Mouse (Mus musculus) forebrain, embryonic 11.5 days (tissue): ENCODE measurements around the gene Prdm2. TPM values are rescaled to one million over a fixed set of nuclear protein-coding genes. Genes with fewer than 3 reads are reported as not detected.
A peak's percentile ranks its signal among the peaks of the same experiment; 100 is the strongest.

Experiments used
- ATAC-seq: fragments of 200-750 bp; cut with Nextera tagmentation; replicated peaks from 2 replicates; pipeline ENCODE4 v1.8.0; 2017; ENCODE audit warnings: moderate TSS enrichment; ENCODE audit not compliant: low FRiP score
- DNase-seq: peaks from one replicate; pipeline ENCODE4 v3.0.0-alpha.2; 2017; ENCODE audit warnings: low spot score
- H3K27ac ChIP-seq: fragments of 300-500 bp; sonication (generic); 2 replicates; pipeline ENCODE4 v1.5.1; 2014; ENCODE audit warnings: low read depth, low read length
- H3K27me3 ChIP-seq: fragments of 300-500 bp; sonication (generic); 2 replicates; pipeline ENCODE4 v1.6.1; 2014; ENCODE audit warnings: mild to moderate bottlenecking, low read length, mixed read lengths; ENCODE audit not compliant: control insufficient read depth, insufficient read depth
- H3K36me3 ChIP-seq: fragments of 300-500 bp; sonication (generic); 2 replicates; pipeline ENCODE4 v1.6.1; 2014; ENCODE audit warnings: mild to moderate bottlenecking, low read length, moderate library complexity, mixed read lengths; ENCODE audit not compliant: control insufficient read depth, insufficient read depth
- H3K4me1 ChIP-seq: fragments of 300-500 bp; sonication (generic); replicated peaks from 2 replicates; pipeline ENCODE4 v1.6.1; 2014; ENCODE audit warnings: low read length, mixed read lengths; ENCODE audit not compliant: control insufficient read depth, insufficient read depth
- H3K4me2 ChIP-seq: fragments of 300-500 bp; sonication (generic); 2 replicates; pipeline ENCODE4 v1.6.1; 2014; ENCODE audit warnings: low read depth, mild to moderate bottlenecking, low read length, moderate library complexity, mixed read lengths; ENCODE audit not compliant: severe bottlenecking
- H3K4me3 ChIP-seq: fragments of 300-500 bp; sonication (generic); 2 replicates; pipeline ENCODE4 v1.5.1; 2014; ENCODE audit warnings: low read depth, low read length
- H3K9ac ChIP-seq: fragments of 300-500 bp; sonication (generic); 2 replicates; pipeline ENCODE4 v1.6.1; 2014; ENCODE audit warnings: low read length
- H3K9me3 ChIP-seq: fragments of 300-500 bp; sonication (generic); 2 replicates; pipeline ENCODE4 v1.6.1; 2016; ENCODE audit warnings: low read length, mixed read lengths; ENCODE audit not compliant: control insufficient read depth
- WGBS: fragments of 180-500 bp; shearing (Covaris S2); extraction: QIAGEN DNeasy Blood & Tissue Kit; methylation state at CpG from one replicate; pipeline ENCODE4 v1.1.7; 2014; 5-methylcytosine and 5-hydroxymethylcytosine counted together
- polyA plus RNA-seq: library from polyadenylated mRNA; unstranded; fragments of >200 nt; fragmentation: Nextera tagmentation; extraction: Ambion mirVana; gene quantifications from 2 replicates; pipeline ENCODE4 v1.2.1, GENCODE M21; 2014

Gene Prdm2
- polyA plus RNA-seq, 1 experiment from 2014 or later: 17.8 TPM

GRCm38 (mm10) chr4:143115851-143116250 lies 96.9 kb downstream of the Prdm2 start:
- H3K27me3 ChIP-seq: no peaks in the 10 kb centered on the region
- H3K27ac ChIP-seq: no peak overlapping the region
- no peak overlapping the region for H3K4me2 ChIP-seq
- no peaks in the 10 kb centered on the region for H3K9me3 ChIP-seq
- DNase-seq (no peak), ATAC-seq (no peak)
- 85% methylated on average over 12 of the region's 12 CpGs for WGBS
- H3K9ac ChIP-seq: no peak overlapping the region
- no peaks in the 10 kb centered on the region for H3K4me1 ChIP-seq
- no peaks in the 10 kb centered on the region; the same call in 1 of the 2 replicates for H3K36me3 ChIP-seq
- H3K4me3 ChIP-seq: no peak overlapping the region

- H3K9me3 ChIP-seq: no peaks in the 10 kb centered on the region
- H3K27me3 ChIP-seq: no peaks in the 10 kb centered on the region
- no peak overlapping the region for H3K4me2 ChIP-seq
- no peaks in the 10 kb centered on the region; the same call in 1 of the 2 replicates for H3K36me3 ChIP-seq
- no peak overlapping the region for H3K9ac ChIP-seq
- H3K27ac ChIP-seq: no peak overlapping the region
- H3K4me3 ChIP-seq: no peak overlapping the region
- no peaks in the 10 kb centered on the region for H3K4me1 ChIP-seq
- peak; percentile 20 for ATAC-seq
- 82% methylated on average over 21 of the region's 21 CpGs for WGBS
- DNase-seq: no peak
These were observed 98.4 kb downstream of the Prdm2 start for GRCm38 (mm10) chr4:143114232-143114979.

GRCm38 (mm10) chr4:143112985-143113384 lies 99.8 kb downstream of the Prdm2 start:
- ATAC-seq: no peak
- peaks cover 2% of the 10 kb centered on the region; the same call in 1 of the 2 replicates for H3K36me3 ChIP-seq

GRCm38 (mm10) chr4:143112439-143112838 lies 100.4 kb downstream of the Prdm2 start:
- Histone ChIP-seq H3K27ac (no peak overlapping the region), H3K9ac (no peak overlapping the region), H3K27me3 (no peaks in the 10 kb centered on the region), H3K36me3 (peaks cover 2% of the 10 kb centered on the region; the same call in 1 of the 2 replicates), H3K4me3 (no peak overlapping the region), H3K9me3 (no peaks in the 10 kb centered on the region), H3K4me1 (no peaks in the 10 kb centered on the region), H3K4me2 (no peak overlapping the region)
- DNase-seq: no peak
- ATAC-seq: no peak
- whole genome bisulfite sequencing: 96% methylated on average over 2 of the region's 2 CpGs

More at GRCm38 (mm10) chr4:143112985-143113384, 99.8 kb downstream of the Prdm2 start:
- H3K9me3 ChIP-seq: no peaks in the 10 kb centered on the region
- H3K4me3 ChIP-seq: no peak overlapping the region
- DNase-seq: peak; percentile 81
- H3K27ac ChIP-seq: no peak overlapping the region
- no peak overlapping the region for H3K4me2 ChIP-seq
- H3K9ac ChIP-seq: no peak overlapping the region
- no peaks in the 10 kb centered on the region for H3K4me1 ChIP-seq
- no peaks in the 10 kb centered on the region for H3K27me3 ChIP-seq
- 30% methylated on average over 6 of the region's 6 CpGs for WGBS

GRCm38 (mm10) chr4:143111872-143112271 lies 100.9 kb downstream of the Prdm2 start:
- 94% methylated on average over 5 of the region's 5 CpGs for WGBS
- ATAC-seq: no peak
- Histone ChIP-seq H3K4me3 (no peak overlapping the region), H3K27me3 (no peaks in the 10 kb centered on the region), H3K27ac (no peak overlapping the region), H3K36me3 (peaks cover 2% of the 10 kb centered on the region; the same call in 1 of the 2 replicates), H3K9ac (no peak overlapping the region), H3K4me1 (no peaks in the 10 kb centered on the region), H3K9me3 (no peaks in the 10 kb centered on the region), H3K4me2 (no peak overlapping the region)
- DNase-seq: no peak

GRCm38 (mm10) chr4:143108552-143108951 lies 104.2 kb downstream of the Prdm2 start:
- DNase-seq: no peak
- Histone ChIP-seq H3K36me3 (peaks cover 2% of the 10 kb centered on the region; the same call in 1 of the 2 replicates), H3K27me3 (no peaks in the 10 kb centered on the region), H3K27ac (no peak overlapping the region), H3K9ac (no peak overlapping the region), H3K4me1 (no peaks in the 10 kb centered on the region), H3K4me2 (no peak overlapping the region), H3K9me3 (no peaks in the 10 kb centered on the region), H3K4me3 (no peak overlapping the region)
- no peak for ATAC-seq
- 84% methylated on average over 9 of the region's 9 CpGs for WGBS

GRCm38 (mm10) chr4:143106971-143107370 lies 105.8 kb downstream of the Prdm2 start:
- ATAC-seq: no peak
- Histone ChIP-seq H3K4me3 (no peak overlapping the region), H3K36me3 (peaks cover 2% of the 10 kb centered on the region; the same call in 1 of the 2 replicates), H3K9ac (no peak overlapping the region), H3K9me3 (no peaks in the 10 kb centered on the region), H3K4me2 (no peak overlapping the region), H3K4me1 (no peaks in the 10 kb centered on the region), H3K27me3 (no peaks in the 10 kb centered on the region), H3K27ac (no peak overlapping the region)
- DNase-seq: no peak
- 88% methylated on average over 6 of the region's 6 CpGs for WGBS

GRCm38 (mm10) chr4:143106566-143106965 lies 106.2 kb downstream of the Prdm2 start:
- Histone ChIP-seq H3K4me2 (no peak overlapping the region), H3K36me3 (peaks cover 2% of the 10 kb centered on the region; the same call in 1 of the 2 replicates), H3K9me3 (no peaks in the 10 kb centered on the region), H3K4me1 (no peaks in the 10 kb centered on the region), H3K27me3 (no peaks in the 10 kb centered on the region), H3K9ac (no peak overlapping the region), H3K4me3 (no peak overlapping the region), H3K27ac (no peak overlapping the region)
- WGBS: 78% methylated on average over 2 of the region's 2 CpGs
- ATAC-seq: no peak
- no peak for DNase-seq

GRCm38 (mm10) chr4:143104739-143105138 lies 108.1 kb downstream of the Prdm2 start:
- Histone ChIP-seq H3K27me3 (no peaks in the 10 kb centered on the region), H3K4me1 (no peaks in the 10 kb centered on the region), H3K9me3 (no peaks in the 10 kb centered on the region), H3K27ac (no peak overlapping the region), H3K9ac (no peak overlapping the region), H3K4me2 (no peak overlapping the region), H3K4me3 (no peak overlapping the region), H3K36me3 (peaks cover 2% of the 10 kb centered on the region; the same call in 1 of the 2 replicates)
- DNase-seq (no peak), ATAC-seq (no peak)
- 86% methylated on average over 5 of the region's 5 CpGs for WGBS
